Comparison of ENCODE assay signal across 7 mouse cellular contexts in the genomic region with DNA sequence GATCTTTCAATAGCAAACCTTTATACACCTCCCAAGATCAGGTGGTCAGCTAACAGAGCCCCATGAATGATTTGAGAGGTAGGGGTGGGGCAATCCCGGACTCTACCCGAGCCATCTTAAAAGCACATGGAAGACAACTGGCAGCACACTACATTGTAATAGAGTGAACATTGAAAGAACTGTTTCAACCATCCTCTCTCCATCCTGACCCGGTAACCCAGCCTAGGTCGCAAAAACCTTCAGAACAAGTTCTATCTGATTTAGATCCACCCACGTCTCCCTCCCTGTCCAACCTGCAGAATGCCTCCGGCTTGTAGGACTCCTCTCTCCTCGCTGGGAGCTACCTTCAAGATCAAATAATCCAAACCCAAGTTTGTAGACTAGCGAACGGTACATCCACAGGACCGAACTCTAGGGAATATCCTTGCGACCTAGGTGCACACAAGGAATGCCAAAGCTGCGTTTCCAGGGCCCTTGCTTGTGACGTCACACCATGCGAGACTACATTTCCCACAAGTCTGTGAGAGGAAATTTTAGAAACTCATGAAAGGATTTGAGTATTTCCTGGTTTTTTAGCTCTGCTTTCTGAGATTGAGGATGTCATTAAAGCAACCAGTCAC. TPM values are rescaled to one million over a fixed set of nuclear protein-coding genes. Genes with fewer than 3 reads are reported as not detected.
DNase-seq lines count a peak whose midpoint lies in the region; ATAC-seq lines count a peak whose summit lies in the region.

A gene (minus strand): TSS at position 466 of the 620 bp plus-strand sequence.

- intact Hi-C loops in left cerebral cortex, postnatal 4 days (cut with DNase I): no loop called here

- H3K4me3 ChIP-seq in midbrain, embryonic 11.5 days (ENCODE audit: low read depth, low read length): peak within 1 kb of the TSS; percentile 48

- H3K4me1 ChIP-seq in midbrain, embryonic 11.5 days (ENCODE audit: control insufficient read depth, insufficient read depth, low read length): peaks cover 2% of the 10 kb centered on the region; the same call in 1 of the 2 replicates

- no peaks in the 10 kb centered on the region for H3K27me3 ChIP-seq in midbrain, embryonic 11.5 days (ENCODE audit: control insufficient read depth, insufficient read depth, low read length)

- no peak within 1 kb of the TSS for H3K27ac ChIP-seq in midbrain, embryonic 11.5 days (ENCODE audit: low read depth, low read length)

- DNase-seq in adrenal gland, adult 2 months: peak; percentile 80
- peak; percentile 57 for DNase-seq in embryo, embryonic 11.5 days (ENCODE audit: low read depth, low spot score)
- DNase-seq in heart, adult 11 months: peak; percentile 96
- DNase-seq in kidney, adult 11 months: peak; percentile 71
- peak; percentile 58 for DNase-seq in left cerebral cortex, postnatal 4 days
- DNase-seq in midbrain, embryonic 11.5 days (ENCODE audit: low spot score, missing footprints): peak; percentile 95
- peak; percentile 62 for DNase-seq in right cerebral cortex, postnatal 4 days

- no peaks in the 10 kb centered on the region for H3K9me3 ChIP-seq in midbrain, embryonic 11.5 days (ENCODE audit: control insufficient read depth, low read length)

- peak; percentile 93 for ATAC-seq in midbrain, embryonic 11.5 days (ENCODE audit: low FRiP score)

- no peaks in the 10 kb centered on the region for H3K36me3 ChIP-seq in midbrain, embryonic 11.5 days (ENCODE audit: control insufficient read depth, insufficient read depth, low read length)

- H3K9ac ChIP-seq in midbrain, embryonic 11.5 days (ENCODE audit: low read length): peak within 1 kb of the TSS; percentile 58

- peak within 1 kb of the TSS; percentile 63 for H3K4me2 ChIP-seq in midbrain, embryonic 11.5 days

- WGBS in midbrain, embryonic 11.5 days: 2% methylated on average over 14 of the region's 14 CpGs

RNA-seq across cellular contexts. Expression of the gene that starts here (rescaled TPM):
- total RNA-seq in adrenal gland, adult 2 months (2021): 1 to 10 TPM; 2.9 to 4.0 TPM
- 0.08 and 0.10 TPM in 2 replicates for polyA plus RNA-seq in adrenal gland, adult 2 months (2012; rRNA removed)
- 1 to 10 TPM; 6.1 to 6.7 TPM for total RNA-seq in left cerebral cortex, postnatal 4 days (2021)
- polyA plus RNA-seq in midbrain, embryonic 11.5 days (2014; fragmentation: Nextera tagmentation; extraction: Ambion mirVana): 4.3 and 4.8 TPM in 2 replicates
